Mouse (Mus musculus) hematopoietic multipotent progenitor cell, adult 10-12 weeks (in vitro differentiated cells): Measurements from ENCODE around the gene Tmem242. TPM values are rescaled to one million over a fixed set of nuclear protein-coding genes. Genes with fewer than 3 reads are reported as not detected.

ENCODE experiments used
- polyA plus RNA-seq: library from polyadenylated mRNA; stranded (reverse); fragments of >175 nt; gene quantifications from 2 replicates; pipeline ENCODE4 v1.2.3, GENCODE M21; 2012; ENCODE audit warnings: low replicate concordance

The Tmem242 gene
- 2.6 and 24.8 TPM in 2 replicates for polyA plus RNA-seq

DNA sequence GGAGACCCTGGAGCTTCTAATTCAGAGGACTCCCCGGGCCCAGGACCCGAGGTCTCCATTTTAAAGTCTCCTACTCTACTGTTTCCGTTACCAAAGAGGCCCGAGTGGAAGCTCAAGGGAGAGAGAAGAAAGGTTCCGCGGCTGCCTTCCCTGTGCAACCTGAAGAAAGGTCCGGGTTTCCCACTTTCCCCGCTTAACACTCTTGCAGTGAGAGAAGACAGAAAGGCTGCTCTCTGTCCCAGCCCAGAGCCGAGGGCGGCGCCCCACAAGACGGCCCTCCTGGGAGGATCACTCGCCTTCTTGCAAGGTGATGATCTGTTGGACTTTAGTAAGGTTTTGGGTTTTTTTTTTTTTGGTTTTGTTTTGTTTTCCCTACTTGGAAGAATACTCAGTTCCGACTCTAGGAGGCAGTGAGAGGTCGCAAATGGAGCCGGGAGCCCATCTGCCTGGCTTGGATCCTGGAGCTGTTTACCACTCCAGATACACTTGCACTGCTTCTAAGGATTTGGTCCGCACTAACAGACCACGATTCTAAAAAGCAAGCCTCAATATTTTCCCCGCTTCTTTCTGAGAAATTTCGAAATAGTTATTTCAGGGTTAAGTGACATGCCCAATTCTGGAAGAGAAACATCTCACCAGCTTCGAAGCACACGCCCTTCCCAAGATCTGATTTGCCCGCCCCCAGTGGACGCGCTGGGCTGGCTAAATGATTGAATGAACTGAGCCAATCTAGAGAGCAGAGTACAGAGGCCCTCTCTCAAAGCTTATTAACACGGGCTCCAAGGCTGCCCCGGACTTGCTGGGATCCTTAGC, at the start of gene Tmem242:
Tmem242 (minus strand) TSS at position 101 of the 813 bp plus-strand sequence.

DNA sequence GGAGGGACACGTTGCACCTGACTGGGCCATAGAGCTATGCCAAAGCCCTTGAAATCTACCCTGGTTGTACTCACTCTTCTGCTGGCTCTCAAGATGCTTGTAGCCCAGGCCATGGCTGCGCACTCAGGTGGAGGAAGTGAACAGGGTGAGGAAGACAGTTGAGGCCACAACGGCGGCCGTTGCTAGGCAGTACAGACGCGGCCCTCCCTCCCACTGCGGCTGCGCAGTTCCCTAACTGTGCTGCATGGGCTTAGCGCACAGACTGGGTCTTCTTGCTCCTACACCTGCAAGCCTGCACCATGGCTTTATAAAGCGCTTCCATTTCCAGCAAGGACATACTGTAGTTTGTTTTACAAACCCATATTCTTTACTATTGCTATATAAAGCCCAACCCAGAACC, 21.5 kb downstream of the Tmem242 start, which contains the start of gene Ldhal6b:
Ldhal6b (minus strand) TSS at position 223 of the 400 bp plus-strand sequence.

Other genes starting within 250 kb of the Tmem242 start
- 0.37 TPM in 1 of 2 replicates, not detected in the other for gene Ldhal6b, start 21.5 kb downstream of the Tmem242 start, polyA plus RNA-seq
- gene Zdhhc14, start 52.3 kb upstream of the Tmem242 start, polyA plus RNA-seq: 16.1 and 27.8 TPM in 2 replicates